Mouse (Mus musculus): Measurements from ENCODE around the gene Hoxd10. TPM values are rescaled to one million over a fixed set of nuclear protein-coding genes. Genes with fewer than 3 reads are reported as not detected.

Hoxd10 gene
- total RNA-seq, 2 experiments from 2014 or later: not detected

- DNase-seq (ENCODE audit: low spot score): no peak
- intact Hi-C loops (cut with DNase I): no loop called here
Observed at GRCm38 (mm10) chr2:74720955-74721491, 29.3 kb downstream of the Hoxd10 start.

GRCm38 (mm10) chr2:74721882-74722281 is 30.2 kb downstream of the Hoxd10 start:
- intact Hi-C loops (cut with DNase I): no loop called here
- no peak for DNase-seq (ENCODE audit: low spot score)

GRCm38 (mm10) chr2:74722949-74723348 is 31.2 kb downstream of the Hoxd10 start:
- intact Hi-C loops (cut with DNase I): no loop called here
- DNase-seq (ENCODE audit: low spot score): no peak

- intact Hi-C loops (cut with DNase I): no loop called here
- DNase-seq (ENCODE audit: low spot score): no peak
Observed at GRCm38 (mm10) chr2:74724244-74725015, 32.7 kb downstream of the Hoxd10 start.

- no peak for DNase-seq (ENCODE audit: low spot score)
- intact Hi-C loops (cut with DNase I): no loop called here
Observed at GRCm38 (mm10) chr2:74725171-74725570, 33.4 kb downstream of the Hoxd10 start.

GRCm38 (mm10) chr2:74726551-74726950 is 34.8 kb downstream of the Hoxd10 start, which contains the start of gene Gm28230:
Gm28230 (plus strand) TSS chr2:74726728.
- intact Hi-C loops (cut with DNase I): no loop called here
- no peak for DNase-seq (ENCODE audit: low spot score)

GRCm38 (mm10) chr2:74726973-74727639 is 35.4 kb downstream of the Hoxd10 start:
- intact Hi-C loops (cut with DNase I): no loop called here
- DNase-seq (ENCODE audit: low spot score): no peak

GRCm38 (mm10) chr2:74727640-74728302 is 36.0 kb downstream of the Hoxd10 start:
- intact Hi-C loops (cut with DNase I): no loop called here
- DNase-seq (ENCODE audit: low spot score): no peak

- intact Hi-C loops (cut with DNase I): no loop called here
Observed at GRCm38 (mm10) chr2:74728303-74728680, 36.6 kb downstream of the Hoxd10 start.

GRCm38 (mm10) chr2:74730331-74730730 is 38.6 kb downstream of the Hoxd10 start:
- intact Hi-C loops (cut with DNase I): no loop called here
- no peak for DNase-seq (ENCODE audit: low spot score)

More at GRCm38 (mm10) chr2:74728303-74728680, 36.6 kb downstream of the Hoxd10 start:
- DNase-seq (ENCODE audit: low spot score): no peak

GRCm38 (mm10) chr2:74731055-74731454 is 39.3 kb downstream of the Hoxd10 start:
- DNase-seq (ENCODE audit: low spot score): no peak
- intact Hi-C loops (cut with DNase I): no loop called here

- no peak for DNase-seq (ENCODE audit: low spot score)
Observed at GRCm38 (mm10) chr2:74731799-74732512, 40.2 kb downstream of the Hoxd10 start.

GRCm38 (mm10) chr2:74732513-74733316 is 41.0 kb downstream of the Hoxd10 start:
- intact Hi-C loops (cut with DNase I): no loop called here
- no peak for DNase-seq (ENCODE audit: low spot score)

More at GRCm38 (mm10) chr2:74731799-74732512, 40.2 kb downstream of the Hoxd10 start:
- intact Hi-C loops (cut with DNase I): no loop called here

- no peak for DNase-seq (ENCODE audit: low spot score)
- intact Hi-C loops (cut with DNase I): no loop called here
Observed at GRCm38 (mm10) chr2:74733317-74733661, 41.6 kb downstream of the Hoxd10 start.

GRCm38 (mm10) chr2:74733765-74734164 is 42.0 kb downstream of the Hoxd10 start:
- intact Hi-C loops (cut with DNase I): no loop called here
- DNase-seq (ENCODE audit: low spot score): no peak

- intact Hi-C loops (cut with DNase I): no loop called here
- no peak for DNase-seq (ENCODE audit: low spot score)
Observed at GRCm38 (mm10) chr2:74734451-74734850, 42.7 kb downstream of the Hoxd10 start.

GRCm38 (mm10) chr2:74734996-74735811 is 43.5 kb downstream of the Hoxd10 start:
- no peak for DNase-seq (ENCODE audit: low spot score)
- intact Hi-C loops (cut with DNase I): no loop called here
